Mouse (Mus musculus) A20 (cell line): ENCODE measurements around the gene Pgp.

Experiments used
- DNase-seq: peaks from one replicate; pipeline ENCODE4 v3.0.0-alpha.2; 2011; ENCODE audit warnings: low read depth, low spot score

Gene Pgp

GRCm38 (mm10) chr17:24481027-24481815 is 11.0 kb downstream of the Pgp start:
- no peak for DNase-seq

GRCm38 (mm10) chr17:24483495-24483894 is 13.3 kb downstream of the Pgp start:
- DNase-seq, result no peak

GRCm38 (mm10) chr17:24485090-24485860 is 15.1 kb downstream of the Pgp start:
- no peak for DNase-seq

GRCm38 (mm10) chr17:24488186-24488661 is 18.0 kb downstream of the Pgp start, which contains the start of gene Caskin1:
TSS of gene Caskin1 (plus strand) at chr17:24488601.
- DNase-seq, result no peak

GRCm38 (mm10) chr17:24488662-24489264 is 18.6 kb downstream of the Pgp start:
- no peak for DNase-seq

GRCm38 (mm10) chr17:24489265-24490030 is 19.3 kb downstream of the Pgp start:
- DNase-seq, result no peak

- no peak for DNase-seq
Measured at GRCm38 (mm10) chr17:24490399-24490798, 20.2 kb downstream of the Pgp start.

GRCm38 (mm10) chr17:24494627-24495335 is 24.6 kb downstream of the Pgp start:
- peak; percentile 73 for DNase-seq

- DNase-seq, result no peak
Measured at GRCm38 (mm10) chr17:24495443-24495842, 25.3 kb downstream of the Pgp start.

- no peak for DNase-seq
Measured at GRCm38 (mm10) chr17:24496026-24496425, 25.8 kb downstream of the Pgp start.

- peak; percentile 22 for DNase-seq
Measured at GRCm38 (mm10) chr17:24502208-24502607, 32.0 kb downstream of the Pgp start.

GRCm38 (mm10) chr17:24504085-24504484 is 33.9 kb downstream of the Pgp start:
- no peak for DNase-seq

GRCm38 (mm10) chr17:24505286-24505955 is 35.2 kb downstream of the Pgp start:
- DNase-seq, result no peak

GRCm38 (mm10) chr17:24506332-24507070 is 36.3 kb downstream of the Pgp start:
- no peak for DNase-seq

- no peak for DNase-seq
Measured at GRCm38 (mm10) chr17:24507129-24507664, 37.0 kb downstream of the Pgp start.

- DNase-seq, result no peak
Measured at GRCm38 (mm10) chr17:24507806-24508460, 37.7 kb downstream of the Pgp start.

GRCm38 (mm10) chr17:24513609-24514008 is 43.4 kb downstream of the Pgp start:
- peak; percentile 16 for DNase-seq
